Mouse (Mus musculus) kidney, adult 2 months (tissue): ENCODE measurements around the gene Ptprn2.

Source experiments
- CTCF ChIP-seq: fragments of 200-500 bp; conservative IDR thresholded peaks from 2 replicates; pipeline ENCODE4 v1.5.1; 2011; ENCODE audit warnings: low read depth, mild to moderate bottlenecking, control low read depth, low read length, moderate library complexity, mixed read lengths; ENCODE audit not compliant: insufficient read depth, insufficient read length
- POLR2A ChIP-seq: fragments of 200-500 bp; IDR thresholded peaks from one replicate; pipeline ENCODE4 v1.6.1; 2011; ENCODE audit warnings: low read depth, low read length, control low read depth

GRCm38 (mm10) chr12:116620299-116620698 is 134.8 kb downstream of the Ptprn2 start:
- TF ChIP-seq POLR2A (no peak), CTCF (no peak)
